In genomic region chr1:92473165-92474041, GRCm38 (mm10) we compare ENCODE assay signal across 7 mouse cellular contexts. TPM values are rescaled to one million over a fixed set of nuclear protein-coding genes. Genes with fewer than 3 reads are reported as not detected.
DNase-seq lines count a peak whose midpoint lies in the region; ATAC-seq lines count a peak whose summit lies in the region.

Gene Ndufa10 (minus strand): TSS chr1:92473860.

- peak; percentile 89 for DNase-seq in adrenal gland, adult 8-10 months
- DNase-seq in embryo, embryonic 9.5 days (ENCODE audit: extremely low spot score) = peak; percentile 97
- DNase-seq in gastrocnemius, postnatal 4 days (ENCODE audit: low spot score in 2 of 2) = peak; percentile 95 to 96
- peak; percentile 91 to 93 for DNase-seq in left cerebral cortex, postnatal 36 days (ENCODE audit: low spot score in 2 of 2)
- DNase-seq in midbrain, embryonic 11.5 days (ENCODE audit: low spot score, missing footprints) = peak; percentile 100
- DNase-seq in skeletal muscle tissue, adult 2 months (ENCODE audit: low read depth, low spot score) = peak; percentile 95

- peak within 1 kb of the TSS; percentile 96 for H3K9ac ChIP-seq in intestine, embryonic 16.5 days (ENCODE audit: low read depth, low read length)
- peak within 1 kb of the TSS; percentile 94 for H3K9ac ChIP-seq in midbrain, embryonic 11.5 days (ENCODE audit: low read length)

- H3K4me1 ChIP-seq in intestine, embryonic 16.5 days (ENCODE audit: control insufficient read depth, insufficient read depth, low read length) = peaks cover 13% of the 10 kb centered on the region; the same call in 1 of the 2 replicates
- peaks cover 7% of the 10 kb centered on the region; the same call in 1 of the 2 replicates for H3K4me1 ChIP-seq in midbrain, embryonic 11.5 days (ENCODE audit: control insufficient read depth, insufficient read depth, low read length)

- H3K36me3 ChIP-seq in intestine, embryonic 16.5 days (ENCODE audit: control insufficient read depth, insufficient read depth, low read length) = peaks cover 4% of the 10 kb centered on the region; the same call in 1 of the 2 replicates
- H3K36me3 ChIP-seq in midbrain, embryonic 11.5 days (ENCODE audit: control insufficient read depth, insufficient read depth, low read length) = peaks cover 2% of the 10 kb centered on the region; the same call in 1 of the 2 replicates

- no peaks in the 10 kb centered on the region for H3K9me3 ChIP-seq in intestine, embryonic 16.5 days (ENCODE audit: control insufficient read depth, low read length)
- H3K9me3 ChIP-seq in midbrain, embryonic 11.5 days (ENCODE audit: control insufficient read depth, low read length) = no peaks in the 10 kb centered on the region

- peak within 1 kb of the TSS; percentile 76 for H3K27ac ChIP-seq in intestine, embryonic 16.5 days (ENCODE audit: low read length)
- no peak within 1 kb of the TSS for H3K27ac ChIP-seq in midbrain, embryonic 11.5 days (ENCODE audit: low read depth, low read length)

- intact Hi-C loops in left cerebral cortex, postnatal 36 days (cut with DNase I) = loop anchor here (5.0 kb wide), 1 partner anchor 139 kb away; no protein-coding TSS in a partner anchor

- H3K27me3 ChIP-seq in intestine, embryonic 16.5 days (replicated peaks; ENCODE audit: control insufficient read depth, insufficient read depth, low read length) = no peaks in the 10 kb centered on the region; the same call in 1 of the 2 replicates
- H3K27me3 ChIP-seq in midbrain, embryonic 11.5 days (ENCODE audit: control insufficient read depth, insufficient read depth, low read length) = no peaks in the 10 kb centered on the region

- peak; percentile 95 for ATAC-seq in intestine, embryonic 16.5 days
- peak; percentile 94 for ATAC-seq in midbrain, embryonic 11.5 days (ENCODE audit: low FRiP score)

- WGBS in intestine, embryonic 16.5 days = under 1% methylated on average over 67 of the region's 67 CpGs
- WGBS in midbrain, embryonic 11.5 days = under 1% methylated on average over 67 of the region's 67 CpGs

- H3K4me3 ChIP-seq in intestine, embryonic 16.5 days (ENCODE audit: low read length) = peak within 1 kb of the TSS; percentile 94
- peak within 1 kb of the TSS; percentile 94 for H3K4me3 ChIP-seq in midbrain, embryonic 11.5 days (ENCODE audit: low read depth, low read length)

- H3K4me2 ChIP-seq in intestine, embryonic 16.5 days (ENCODE audit: low read depth, low read length) = peak within 1 kb of the TSS; percentile 92
- H3K4me2 ChIP-seq in midbrain, embryonic 11.5 days = peak within 1 kb of the TSS; percentile 81

RNA-seq across cellular contexts. Expression of gene Ndufa10, which starts in this region (rescaled TPM):
- total RNA-seq in adrenal gland, adult 8-10 months (2022) = 100 to 1,000 TPM; 209 to 284 (median 255) TPM
- 100 to 1,000 TPM; 338 to 372 TPM for total RNA-seq in gastrocnemius, postnatal 4 days (2021)
- 400 and 411 TPM in 2 replicates for polyA plus RNA-seq in intestine, embryonic 16.5 days (2015; fragmentation: Nextera tagmentation; extraction: Ambion mirVana)
- 100 to 1,000 TPM; 217 to 221 TPM for total RNA-seq in left cerebral cortex, postnatal 36 days (2021)
- polyA plus RNA-seq in midbrain, embryonic 11.5 days (2014; fragmentation: Nextera tagmentation; extraction: Ambion mirVana) = 274 and 289 TPM in 2 replicates
